Mouse (Mus musculus) CH12.LX (cell line): ENCODE measurements around the gene Vti1a. TPM values are rescaled to one million over a fixed set of nuclear protein-coding genes. Genes with fewer than 3 reads are reported as not detected.

Source experiments
- DNase-seq: peaks from one replicate; pipeline ENCODE4 v3.0.0-alpha.2; 2013; ENCODE audit errors: extremely low read depth
- H3K27ac ChIP-seq: 2 replicates; pipeline ENCODE4 v1.5.1; 2012; ENCODE audit warnings: low read depth, mild to moderate bottlenecking, control low read depth, moderate library complexity; ENCODE audit not compliant: insufficient read depth
- H3K27me3 ChIP-seq: replicated peaks from 2 replicates; pipeline ENCODE3; 2012; ENCODE audit warnings: inconsistent platforms
- H3K36me3 ChIP-seq, 2 experiments: replicated peaks in 1 of 2; 2 replicates each; pipeline versions ENCODE3 to v1.6.1; 2012; ENCODE audit warnings: inconsistent platforms in 1 of 2, low read length in 1 of 2, mild to moderate bottlenecking in 1 of 2, mixed read lengths in 1 of 2, moderate library complexity in 1 of 2; ENCODE audit not compliant: control insufficient read depth in 1 of 2, insufficient read depth in 1 of 2
- H3K4me1 ChIP-seq, 2 experiments: 2 replicates each; pipeline ENCODE4 v1.6.1; 2012; ENCODE audit warnings: inconsistent platforms in 1 of 2, moderate library complexity in 1 of 2; ENCODE audit not compliant: insufficient read depth in 2 of 2, control insufficient read depth in 1 of 2
- H3K4me2 ChIP-seq: 2 replicates; pipeline ENCODE4 v1.6.1; 2012; ENCODE audit warnings: low read depth, mild to moderate bottlenecking, control low read depth; ENCODE audit not compliant: poor library complexity, insufficient read depth, severe bottlenecking
- H3K4me3 ChIP-seq, 3 experiments: fragments of 150-350 bp in 1 of 3; sonication (generic) in 1 of 3; replicated peaks in 1 of 3; 2 replicates each; pipeline versions ENCODE3 to v1.5.1; 2011 to 2012; ENCODE audit warnings: low read depth in 2 of 3, low read length in 2 of 3, mild to moderate bottlenecking in 2 of 3, moderate library complexity in 2 of 3, control low read depth in 1 of 3, improper control_type of control experiment in 1 of 3, inconsistent platforms in 1 of 3, mixed read lengths in 1 of 3; ENCODE audit not compliant: poor library complexity in 1 of 3
- H3K79me2 ChIP-seq: replicated peaks from 2 replicates; pipeline ENCODE4 v1.6.1; 2012; ENCODE audit warnings: mild to moderate bottlenecking, moderate library complexity; ENCODE audit not compliant: control insufficient read depth, poor library complexity, insufficient read depth, severe bottlenecking; ENCODE audit errors: extremely low read depth
- H3K9ac ChIP-seq: 2 replicates; pipeline ENCODE4 v1.6.1; 2012; ENCODE audit warnings: low read depth, mild to moderate bottlenecking, control low read depth, moderate library complexity; ENCODE audit not compliant: insufficient read depth
- H3K9me3 ChIP-seq: replicated peaks from 2 replicates; pipeline ENCODE3; 2012; ENCODE audit warnings: low read length, inconsistent platforms, mixed read lengths
- BHLHE40 ChIP-seq: IDR thresholded peaks from 2 replicates; pipeline ENCODE4 v1.6.1; 2011; ENCODE audit warnings: mild to moderate bottlenecking, low read depth, low read length, improper control_type of control experiment
- CHD2 ChIP-seq: IDR thresholded peaks from 2 replicates; pipeline ENCODE4 v1.6.1; 2011; ENCODE audit warnings: low read length, improper control_type of control experiment
- CTCF ChIP-seq, 2 experiments: IDR thresholded peaks in 1 of 2; conservative IDR thresholded peaks in 1 of 2; 2 replicates each; pipeline ENCODE4 v1.5.1; 2011 to 2012; ENCODE audit warnings: low read depth in 2 of 2, low read length in 2 of 2, improper control_type of control experiment in 1 of 2, inconsistent platforms in 1 of 2, mild to moderate bottlenecking in 1 of 2, moderate library complexity in 1 of 2
- E2F4 ChIP-seq: IDR thresholded peaks from 2 replicates; pipeline ENCODE4 v1.6.1; 2011; ENCODE audit warnings: low read depth, low read length, improper control_type of control experiment; ENCODE audit not compliant: insufficient replicate concordance
- EP300 ChIP-seq: IDR thresholded peaks from 2 replicates; pipeline ENCODE4 v1.6.1; 2011; ENCODE audit warnings: low read length, improper control_type of control experiment
- ETS1 ChIP-seq: conservative IDR thresholded peaks from 2 replicates; pipeline ENCODE4 v1.6.1; 2012; ENCODE audit warnings: low read depth, mild to moderate bottlenecking, inconsistent platforms, low read length, improper control_type of control experiment, moderate library complexity
- IRF4 ChIP-seq: IDR thresholded peaks from 2 replicates; pipeline ENCODE4 v1.6.1; 2014; ENCODE audit warnings: low read depth, mild to moderate bottlenecking, inconsistent platforms, low read length, improper control_type of control experiment
- KAT2A ChIP-seq: IDR thresholded peaks from 2 replicates; pipeline ENCODE4 v1.6.1; 2012; ENCODE audit warnings: low read length, improper control_type of control experiment, inconsistent platforms; ENCODE audit not compliant: insufficient replicate concordance
- MAX ChIP-seq: IDR thresholded peaks from 2 replicates; pipeline ENCODE4 v1.6.1; 2011; ENCODE audit warnings: low read length, improper control_type of control experiment
- MAZ ChIP-seq: IDR thresholded peaks from 2 replicates; pipeline ENCODE4 v1.6.1; 2012; ENCODE audit warnings: low read depth, mild to moderate bottlenecking, inconsistent platforms, low read length, improper control_type of control experiment, moderate library complexity
- MEF2A ChIP-seq: IDR thresholded peaks from 2 replicates; pipeline ENCODE4 v1.6.1; 2014; ENCODE audit warnings: low read depth, mild to moderate bottlenecking, inconsistent platforms, low read length, improper control_type of control experiment, borderline replicate concordance
- MYC ChIP-seq: IDR thresholded peaks from 2 replicates; pipeline ENCODE4 v1.6.1; 2011; ENCODE audit warnings: low read depth, mild to moderate bottlenecking, improper control_type of control experiment, low read length
- NRF1 ChIP-seq: IDR thresholded peaks from 2 replicates; pipeline ENCODE4 v1.6.1; 2014; ENCODE audit warnings: low read depth, mild to moderate bottlenecking, inconsistent platforms, low read length, improper control_type of control experiment, moderate library complexity
- POLR2A ChIP-seq: IDR thresholded peaks from 2 replicates; pipeline ENCODE4 v1.6.1; 2011; ENCODE audit warnings: low read depth, mild to moderate bottlenecking, improper control_type of control experiment, low read length
- POLR2AphosphoS2 ChIP-seq: IDR thresholded peaks from 2 replicates; pipeline ENCODE4 v1.6.1; 2011; ENCODE audit warnings: low read depth, low read length, improper control_type of control experiment
- RAD21 ChIP-seq: IDR thresholded peaks from 2 replicates; pipeline ENCODE4 v1.6.1; 2011; ENCODE audit warnings: low read depth, mild to moderate bottlenecking, low read length, improper control_type of control experiment, moderate library complexity
- RCOR1 ChIP-seq: conservative IDR thresholded peaks from 2 replicates; pipeline ENCODE4 v1.6.1; 2012; ENCODE audit warnings: low read depth, mild to moderate bottlenecking, inconsistent platforms, low read length, improper control_type of control experiment
- SIN3A ChIP-seq: IDR thresholded peaks from 2 replicates; pipeline ENCODE4 v1.6.1; 2012; ENCODE audit warnings: low read length, improper control_type of control experiment, inconsistent platforms
- SMC3 ChIP-seq: IDR thresholded peaks from 2 replicates; pipeline ENCODE4 v1.6.1; 2011; ENCODE audit warnings: low read depth, low read length, improper control_type of control experiment
- TBP ChIP-seq: conservative IDR thresholded peaks from 2 replicates; pipeline ENCODE4 v1.6.1; 2011; ENCODE audit warnings: low read depth, low read length, improper control_type of control experiment
- TCF12 ChIP-seq: IDR thresholded peaks from 2 replicates; pipeline ENCODE4 v1.6.1; 2014; ENCODE audit warnings: low read depth, mild to moderate bottlenecking, inconsistent platforms, low read length, improper control_type of control experiment
- UBTF ChIP-seq: IDR thresholded peaks from 2 replicates; pipeline ENCODE4 v1.6.1; 2012; ENCODE audit warnings: low read depth, mild to moderate bottlenecking, inconsistent platforms, low read length, improper control_type of control experiment, moderate library complexity
- ZC3H11A ChIP-seq: IDR thresholded peaks from 2 replicates; pipeline ENCODE4 v1.6.1; 2012; ENCODE audit warnings: low read depth, mild to moderate bottlenecking, inconsistent platforms, low read length, improper control_type of control experiment
- ZKSCAN1 ChIP-seq: IDR thresholded peaks from 2 replicates; pipeline ENCODE4 v1.6.1; 2012; ENCODE audit warnings: low read depth, inconsistent platforms, low read length, improper control_type of control experiment, borderline replicate concordance
- ZMIZ1 ChIP-seq: IDR thresholded peaks from 2 replicates; pipeline ENCODE4 v1.6.1; 2012; ENCODE audit warnings: low read depth, mild to moderate bottlenecking, inconsistent platforms, low read length, improper control_type of control experiment
- dilution Hi-C: fragments of 300-500 bp; cut with MboI; formaldehyde crosslinking; loops from 2 replicates; pipeline ENCODE4 v1.14.3; 2020; ENCODE audit warnings: low sequenced_read_pairs; ENCODE audit not compliant: extremely low pct_unique_long_range_greater_than_20kb, extremely low pct_ligation_motif_present
- in situ Hi-C: fragments of 300-500 bp; cut with MboI; formaldehyde crosslinking; loops from 3 replicates; pipeline ENCODE4 v1.14.3; 2019; ENCODE audit warnings: low sequenced_read_pairs, low pct_ligation_motif_present, low pct_unique_long_range_greater_than_20kb, mixed read lengths
- polyA plus RNA-seq: library from polyadenylated mRNA; unstranded; fragments of >175 nt; gene quantifications from 2 replicates; pipeline ENCODE4 v1.2.1, GENCODE M21; 2012; ENCODE audit warnings: low read depth; ENCODE audit not compliant: insufficient read length
- total RNA-seq, 2 experiments: library from RNA; depleted of rRNA; stranded (reverse); fragments of 300-350 nt in 1 of 2; fragments of >200 nt in 1 of 2; gene quantifications; 2 replicates each; pipeline ENCODE4 v1.2.3; 2012 to 2014

Gene Vti1a
- total and polyA plus RNA-seq, 3 experiments = 22.3 to 27.6 (median 23.5) TPM

DNA sequence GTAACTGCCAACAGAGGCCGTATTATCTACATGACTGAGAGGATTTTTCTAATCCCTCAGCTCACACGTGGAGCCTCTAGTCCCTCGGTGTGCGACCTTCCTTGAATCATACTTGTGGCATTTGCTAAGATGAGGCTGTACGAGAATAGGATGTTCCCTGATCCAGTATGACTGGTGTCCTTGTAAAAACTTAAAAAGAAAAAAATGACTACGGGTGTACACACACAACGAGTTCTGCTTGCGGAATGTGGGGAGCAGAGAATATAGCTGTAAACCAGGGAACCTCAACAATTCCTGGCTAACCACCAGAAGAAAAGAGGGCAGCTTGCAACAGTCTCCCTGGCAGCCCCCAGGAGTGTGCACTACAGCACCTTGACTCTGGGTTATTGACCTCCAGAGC is 300.8 kb downstream of the Vti1a start:
- no peak for TF ChIP-seq ZC3H11A
- no peak for TF ChIP-seq CTCF (conservative IDR thresholded peaks at IDR 0.05 in 1 of 2, IDR thresholded peaks at IDR 0.05 in 1 of 2; ENCODE audit: low read depth in 2 of 2, low read length in 2 of 2)
- no peak for TF ChIP-seq E2F4
- no peak for TF ChIP-seq MEF2A
- TF ChIP-seq POLR2AphosphoS2 = no peak
- TF ChIP-seq POLR2A = no peak
- TF ChIP-seq MYC = no peak
- TF ChIP-seq UBTF = no peak
- TF ChIP-seq NRF1 = no peak
- TF ChIP-seq TCF12 = no peak
- TF ChIP-seq RAD21 = no peak
- no peak for TF ChIP-seq EP300
- TF ChIP-seq ZKSCAN1 = no peak
- no peak for TF ChIP-seq KAT2A
- Histone ChIP-seq H3K79me2 (no peaks in the 10 kb centered on the region), H3K9ac (no peak overlapping the region), H3K36me3 (peaks cover 0 to 19% of the 10 kb centered on the region in 2 experiments), H3K4me1 (peaks cover 8 to 21% of the 10 kb centered on the region in 2 experiments), H3K4me3 (no peak overlapping the region), H3K9me3 (no peaks in the 10 kb centered on the region), H3K27ac (no peak overlapping the region), H3K27me3 (no peaks in the 10 kb centered on the region), H3K4me2 (no peak overlapping the region)
- in situ Hi-C loops (no loop called here), dilution Hi-C loops (no loop called here)
- no peak for DNase-seq

DNA sequence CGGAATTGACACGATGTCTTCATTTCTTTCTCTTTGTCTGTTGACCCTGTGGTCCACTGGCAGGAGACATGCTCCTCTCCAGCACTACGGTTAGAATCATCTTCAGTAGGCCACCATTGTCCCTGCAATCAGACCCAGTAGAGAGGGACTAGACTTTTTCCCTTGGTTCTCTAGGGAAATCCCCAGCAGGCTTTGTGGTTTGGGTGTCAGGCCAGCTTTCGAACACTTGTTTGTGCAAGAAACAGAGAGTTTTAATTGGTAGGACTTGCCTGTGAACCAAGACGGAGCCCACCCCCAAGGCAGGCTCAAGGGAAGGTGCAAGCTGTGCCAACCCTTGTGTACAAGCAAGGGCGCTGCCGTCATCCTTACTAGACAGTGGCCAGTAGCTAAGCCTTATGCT is 302.5 kb downstream of the Vti1a start:
- Histone ChIP-seq H3K9ac (no peak overlapping the region), H3K9me3 (no peaks in the 10 kb centered on the region), H3K4me1 (peaks cover 8 to 21% of the 10 kb centered on the region in 2 experiments), H3K27ac (no peak overlapping the region), H3K4me3 (no peak overlapping the region), H3K36me3 (peaks cover 0 to 23% of the 10 kb centered on the region in 2 experiments), H3K4me2 (0 out of 2 replicates have a peak overlapping the region, but pooled peaks have one; percentile 30), H3K79me2 (no peaks in the 10 kb centered on the region), H3K27me3 (no peaks in the 10 kb centered on the region)
- dilution Hi-C loops (no loop called here), in situ Hi-C loops (no loop called here)
- DNase-seq = peak; percentile 73
- TF ChIP-seq SMC3 = no peak
- no peak for TF ChIP-seq ZKSCAN1
- no peak for TF ChIP-seq NRF1
- no peak for TF ChIP-seq E2F4
- no peak for TF ChIP-seq MAZ
- no peak for TF ChIP-seq MAX
- no peak for TF ChIP-seq CHD2
- TF ChIP-seq RAD21 = no peak
- no peak for TF ChIP-seq SIN3A
- TF ChIP-seq TBP = no peak
- TF ChIP-seq IRF4 = peak; percentile 21; the same call in 1 of the 2 replicates
- no peak for TF ChIP-seq ZC3H11A
- TF ChIP-seq ETS1 = peak; percentile 45; the same call in 1 of the 2 replicates
- TF ChIP-seq EP300 = peak; percentile 36
- no peak for TF ChIP-seq UBTF
- TF ChIP-seq BHLHE40 = peak; percentile 65
- no peak for TF ChIP-seq RCOR1
- TF ChIP-seq ZMIZ1 = no peak
